Mouse (Mus musculus) liver, adult 2 months (tissue): ENCODE data around the gene Prkch.

Experiments
- CTCF ChIP-seq: fragments of 200-500 bp; IDR thresholded peaks from 2 replicates; pipeline ENCODE4 v1.5.1; 2011; ENCODE audit warnings: low read depth, low read length, control low read depth
- POLR2A ChIP-seq: fragments of 200-500 bp; IDR thresholded peaks from 2 replicates; pipeline ENCODE4 v1.6.1; 2011; ENCODE audit warnings: low read length, control low read depth; ENCODE audit not compliant: insufficient read depth; ENCODE audit errors: extremely low read depth

GRCm38 (mm10) chr12:73786909-73787308 is 202.3 kb downstream of the Prkch start:
- TF ChIP-seq CTCF, result no peak
- TF ChIP-seq POLR2A, result no peak
